Mouse (Mus musculus) stomach, postnatal 0 days (tissue): ENCODE measurements around the gene H2afy2. TPM values are rescaled to one million over a fixed set of nuclear protein-coding genes. Genes with fewer than 3 reads are reported as not detected.

Source experiments
- ATAC-seq: fragments of 200-750 bp; cut with Nextera tagmentation; 2 replicates; pipeline ENCODE4 v1.8.0; 2017; ENCODE audit not compliant: low FRiP score, low TSS enrichment
- DNase-seq: peaks from one replicate; pipeline ENCODE4 v3.0.0-alpha.2; 2016; ENCODE audit warnings: low spot score
- H3K27ac ChIP-seq: fragments of 300-500 bp; sonication (generic); replicated peaks from 2 replicates; pipeline ENCODE4 v1.5.1; 2014; ENCODE audit warnings: mild to moderate bottlenecking, control low read depth
- H3K27me3 ChIP-seq: fragments of 300-500 bp; sonication (generic); 2 replicates; pipeline ENCODE4 v1.6.1; 2014; ENCODE audit warnings: low read length; ENCODE audit not compliant: control insufficient read depth, insufficient read depth
- H3K36me3 ChIP-seq: fragments of 300-500 bp; sonication (generic); 2 replicates; pipeline ENCODE4 v1.6.1; 2014; ENCODE audit warnings: low read length, mixed read lengths; ENCODE audit not compliant: control insufficient read depth, insufficient read depth
- H3K4me1 ChIP-seq: fragments of 300-500 bp; sonication (generic); replicated peaks from 2 replicates; pipeline ENCODE4 v1.6.1; 2014; ENCODE audit warnings: antibody characterized with exemption; ENCODE audit not compliant: control insufficient read depth, insufficient read depth
- H3K4me2 ChIP-seq: fragments of 300-500 bp; sonication (generic); replicated peaks from 2 replicates; pipeline ENCODE4 v1.6.1; 2014; ENCODE audit warnings: low read depth, mild to moderate bottlenecking, control low read depth, moderate library complexity
- H3K4me3 ChIP-seq: fragments of 300-500 bp; sonication (generic); 2 replicates; pipeline ENCODE4 v1.5.1; 2014; ENCODE audit warnings: low read depth, low read length, control low read depth
- H3K9ac ChIP-seq: fragments of 300-500 bp; sonication (generic); 2 replicates; pipeline ENCODE4 v1.6.1; 2014; ENCODE audit warnings: mild to moderate bottlenecking, low read length, control low read depth, mixed read lengths
- H3K9me3 ChIP-seq: fragments of 300-500 bp; sonication (generic); 2 replicates; pipeline ENCODE4 v1.6.1; 2016; ENCODE audit warnings: low read length; ENCODE audit not compliant: control insufficient read depth
- CTCF ChIP-seq: IDR thresholded peaks from 2 replicates; pipeline ENCODE4 v1.5.1; 2016; ENCODE audit warnings: antibody characterized with exemption, low read depth, mild to moderate bottlenecking, moderate library complexity
- EP300 ChIP-seq: optimal IDR thresholded peaks from 2 replicates; pipeline ENCODE3; 2016; ENCODE audit warnings: antibody characterized with exemption
- WGBS: fragments of 180-500 bp; shearing (Covaris S2); extraction: QIAGEN DNeasy Blood & Tissue Kit; methylation state at CpG from one replicate; pipeline ENCODE4 v1.1.7; 2014; 5-methylcytosine and 5-hydroxymethylcytosine counted together
- polyA plus RNA-seq: library from polyadenylated mRNA; unstranded; fragments of >200 nt; fragmentation: Nextera tagmentation; extraction: Ambion mirVana; gene quantifications from 2 replicates; pipeline ENCODE4 v1.2.1, GENCODE M21; 2015

H2afy2 gene
- polyA plus RNA-seq, 1 experiment from 2014 or later = 26.0 TPM

- H3K9ac ChIP-seq = no peak overlapping the region
- 84% methylated on average over 14 of the region's 14 CpGs for WGBS
- H3K9me3 ChIP-seq = no peaks in the 10 kb centered on the region
- H3K27me3 ChIP-seq = no peaks in the 10 kb centered on the region
- peak; percentile 25; the same call in 1 of the 2 replicates for ATAC-seq
- no peak overlapping the region for H3K4me3 ChIP-seq
- TF ChIP-seq EP300 (no peak), CTCF (no peak)
- no peaks in the 10 kb centered on the region for H3K4me1 ChIP-seq
- peak; percentile 76 for DNase-seq
- no peaks in the 10 kb centered on the region; the same call in 1 of the 2 replicates for H3K36me3 ChIP-seq
- no peak overlapping the region for H3K27ac ChIP-seq
- H3K4me2 ChIP-seq = no peak overlapping the region
Measured at GRCm38 (mm10) chr10:61757022-61757421, 26.9 kb downstream of the H2afy2 start.

DNA sequence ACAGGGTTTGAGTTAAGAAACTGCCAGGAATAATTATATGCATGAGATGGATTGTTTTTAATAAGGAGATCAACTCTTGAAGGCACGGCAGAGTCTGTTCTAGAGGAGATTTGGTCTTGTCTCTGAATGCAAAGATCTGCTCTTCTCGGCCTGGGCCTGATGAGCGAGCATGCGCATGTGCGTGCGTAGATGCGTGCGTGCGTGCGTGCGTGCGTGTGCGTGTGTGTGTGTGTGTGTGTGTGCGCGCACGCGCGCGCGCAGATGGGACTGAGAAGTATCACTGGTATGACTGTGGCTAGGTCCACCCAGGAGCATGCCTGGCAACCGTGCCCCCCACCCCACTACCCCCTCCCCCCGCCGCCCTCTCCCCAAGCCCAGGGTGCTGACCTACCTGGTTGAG, 30.9 kb downstream of the H2afy2 start:
- ATAC-seq (no peak), DNase-seq (no peak)
- TF ChIP-seq EP300 (no peak), CTCF (no peak)
- no peak overlapping the region for H3K27ac ChIP-seq
- H3K4me2 ChIP-seq = no peak overlapping the region
- 98% methylated on average over 23 of the region's 23 CpGs for WGBS
- H3K36me3 ChIP-seq = no peaks in the 10 kb centered on the region; the same call in 1 of the 2 replicates
- H3K4me1 ChIP-seq = no peaks in the 10 kb centered on the region
- H3K9me3 ChIP-seq = no peaks in the 10 kb centered on the region
- H3K27me3 ChIP-seq = no peaks in the 10 kb centered on the region
- H3K4me3 ChIP-seq = no peak overlapping the region
- no peak overlapping the region for H3K9ac ChIP-seq

DNA sequence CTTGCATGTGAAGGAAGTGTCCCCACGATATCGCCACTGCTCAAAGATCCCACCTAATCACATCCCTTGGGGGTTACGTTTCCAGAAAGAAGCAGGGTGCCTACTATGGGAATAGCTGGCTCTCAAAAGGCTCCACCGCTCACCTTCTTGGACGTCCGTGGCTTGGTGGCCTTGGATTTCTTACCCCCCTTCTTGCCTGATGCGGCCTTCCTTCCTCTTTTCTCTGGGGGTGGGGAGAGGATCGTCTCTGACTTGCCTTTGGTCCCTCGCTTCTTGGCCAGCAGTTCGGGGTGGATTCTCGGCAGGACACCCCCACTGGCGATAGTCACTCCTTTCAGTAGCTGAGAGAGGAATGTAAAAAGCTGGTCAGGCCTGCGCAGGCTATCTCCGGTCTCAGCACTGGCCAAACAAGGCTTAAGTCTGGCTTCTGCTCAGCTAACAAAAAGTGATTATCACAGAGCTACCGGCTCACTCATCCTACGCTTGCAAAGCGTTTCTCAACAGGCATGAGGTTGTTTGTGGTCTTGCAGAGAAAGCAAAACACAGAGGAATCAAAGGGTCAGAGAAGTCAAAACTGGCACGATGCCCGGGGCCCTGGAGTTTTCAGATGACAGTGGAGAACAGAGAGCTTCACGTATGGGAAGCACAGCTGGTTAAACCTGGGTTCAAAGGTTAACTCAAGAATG, 32.3 kb downstream of the H2afy2 start:
- Histone ChIP-seq H3K27me3 (no peaks in the 10 kb centered on the region), H3K9me3 (no peaks in the 10 kb centered on the region), H3K4me2 (no peak overlapping the region), H3K4me3 (no peak overlapping the region), H3K36me3 (no peaks in the 10 kb centered on the region; the same call in 1 of the 2 replicates), H3K27ac (no peak overlapping the region), H3K9ac (no peak overlapping the region), H3K4me1 (no peaks in the 10 kb centered on the region)
- 66% methylated on average over 20 of the region's 20 CpGs for WGBS
- DNase-seq (no peak), ATAC-seq (0 out of 2 replicates have a peak, but pooled peaks have one; percentile 31)
- TF ChIP-seq CTCF (no peak), EP300 (no peak)

DNA sequence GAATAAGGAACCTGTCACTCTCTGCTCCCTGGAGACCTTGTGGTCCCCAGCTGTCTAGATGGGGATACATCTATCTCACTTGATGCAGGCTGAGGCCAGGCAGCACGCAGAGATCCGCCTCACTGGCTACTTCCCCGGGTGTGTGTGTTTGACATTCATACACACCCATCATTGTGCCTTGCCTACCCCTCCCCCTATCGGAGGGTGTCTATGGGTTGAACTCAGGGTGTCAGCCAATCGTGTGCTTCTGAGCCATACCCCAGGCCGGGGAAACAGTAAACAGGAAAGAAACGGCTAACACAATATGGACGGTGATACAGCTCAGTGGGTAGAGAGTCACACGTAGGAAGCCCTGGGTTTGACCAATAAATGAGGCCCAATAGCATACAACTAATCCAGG, 33.9 kb downstream of the H2afy2 start:
- peaks cover 7% of the 10 kb centered on the region; the same call in 1 of the 2 replicates for H3K36me3 ChIP-seq
- 67% methylated on average over 9 of the region's 9 CpGs for WGBS
- peak; percentile 72 for ATAC-seq

DNA sequence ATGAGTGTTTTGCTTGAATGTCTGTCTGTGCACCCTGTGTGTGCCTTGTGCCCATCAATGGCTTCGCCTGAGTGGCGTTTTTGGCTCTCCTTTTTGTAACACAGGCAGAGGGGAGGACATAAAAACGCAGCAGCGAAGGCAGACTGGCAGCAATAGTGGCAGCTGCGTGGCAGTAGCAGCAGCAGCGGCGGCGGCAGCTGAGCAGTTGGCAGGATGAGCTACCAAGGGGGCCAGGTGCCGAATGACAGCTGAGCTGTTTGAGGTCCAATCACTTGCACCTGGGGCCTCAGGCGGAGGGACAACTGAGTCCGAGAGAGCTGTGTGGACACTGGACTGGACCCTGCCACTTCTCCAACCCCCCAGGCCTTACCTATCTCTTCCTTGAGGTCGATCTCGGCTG, 36.6 kb downstream of the H2afy2 start:
- Histone ChIP-seq H3K4me2 (no peak overlapping the region), H3K27ac (no peak overlapping the region), H3K27me3 (no peaks in the 10 kb centered on the region), H3K4me1 (no peaks in the 10 kb centered on the region), H3K9me3 (no peaks in the 10 kb centered on the region), H3K36me3 (0 out of 2 replicates have a peak, but pooled peaks cover 7% of the 10 kb centered on the region), H3K4me3 (no peak overlapping the region), H3K9ac (no peak overlapping the region)
- 91% methylated on average over 13 of the region's 13 CpGs for WGBS
- no peak for DNase-seq
- no peak for ATAC-seq
- TF ChIP-seq CTCF = no peak
- no peak for TF ChIP-seq EP300

More for the DNA sequence above, 33.9 kb downstream of the H2afy2 start:
- Histone ChIP-seq H3K27me3 (no peaks in the 10 kb centered on the region), H3K4me1 (no peaks in the 10 kb centered on the region), H3K9me3 (no peaks in the 10 kb centered on the region), H3K4me2 (no peak overlapping the region), H3K9ac (no peak overlapping the region), H3K27ac (no peak overlapping the region), H3K4me3 (no peak overlapping the region)
- TF ChIP-seq CTCF (no peak), EP300 (no peak)
- DNase-seq = no peak

GRCm38 (mm10) chr10:61745133-61745532, 38.8 kb downstream of the H2afy2 start:
- Histone ChIP-seq H3K27me3 (no peaks in the 10 kb centered on the region), H3K4me1 (no peaks in the 10 kb centered on the region), H3K27ac (no peak overlapping the region), H3K4me3 (no peak overlapping the region), H3K4me2 (no peak overlapping the region), H3K36me3 (0 out of 2 replicates have a peak, but pooled peaks cover 9% of the 10 kb centered on the region), H3K9me3 (no peaks in the 10 kb centered on the region), H3K9ac (no peak overlapping the region)
- ATAC-seq = no peak
- 90% methylated on average over 4 of the region's 4 CpGs for WGBS
- DNase-seq = peak; percentile 29
- no peak for TF ChIP-seq EP300
- TF ChIP-seq CTCF = peak; percentile 61
